Mouse (Mus musculus) gastrocnemius, postnatal 14 days (tissue): ENCODE measurements at regions not wholly inside any gene's neighbourhood (a gene's known extent, or its start where the extent isn't known, plus 50 kb on each side); places are given as distances from the start of the nearest gene placed in this dataset.

Source experiments
- DNase-seq: peaks from one replicate; pipeline ENCODE4 v3.0.0; 2021; ENCODE audit warnings: mixed read lengths
- intact Hi-C: fragments of 180-260 bp; cut with DNase I; formaldehyde crosslinking; loops from one replicate; pipeline ENCODE4 v1.15.1; 2025; ENCODE audit warnings: low total_unique reads

DNA sequence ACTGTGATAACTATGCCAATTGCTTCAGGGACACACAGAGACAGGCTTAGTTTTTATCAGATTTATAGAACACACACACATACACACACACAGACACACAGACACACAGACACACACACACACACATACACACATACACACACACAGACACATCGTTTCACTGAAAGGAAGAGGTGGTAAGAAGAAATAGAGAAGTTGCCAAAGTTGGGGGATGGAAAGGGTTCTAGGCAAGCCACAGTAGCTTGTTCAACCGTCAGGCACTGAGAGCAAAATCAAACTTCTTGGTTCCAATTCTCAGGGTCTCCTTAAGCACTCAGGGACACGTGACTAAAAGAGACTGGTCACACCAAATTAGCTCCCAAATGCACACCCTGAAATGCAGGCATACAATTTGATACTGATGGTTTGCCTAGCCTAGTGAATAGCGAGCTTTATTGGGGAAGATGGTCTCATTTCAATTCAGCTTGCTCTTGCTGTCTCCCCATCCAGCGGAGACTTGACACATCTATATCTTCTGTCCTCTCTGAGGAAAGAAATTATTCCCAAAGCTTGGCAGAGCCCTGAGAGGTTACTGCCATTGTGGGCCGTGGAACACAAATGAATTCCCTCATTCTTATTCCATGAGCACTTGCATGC is 84.7 kb upstream of the Zfp366 start:
- intact Hi-C loops, result loop anchor here (10.0 kb wide), 1 partner anchor 225 kb away; no protein-coding TSS in a partner anchor
- DNase-seq, result no peak

DNA sequence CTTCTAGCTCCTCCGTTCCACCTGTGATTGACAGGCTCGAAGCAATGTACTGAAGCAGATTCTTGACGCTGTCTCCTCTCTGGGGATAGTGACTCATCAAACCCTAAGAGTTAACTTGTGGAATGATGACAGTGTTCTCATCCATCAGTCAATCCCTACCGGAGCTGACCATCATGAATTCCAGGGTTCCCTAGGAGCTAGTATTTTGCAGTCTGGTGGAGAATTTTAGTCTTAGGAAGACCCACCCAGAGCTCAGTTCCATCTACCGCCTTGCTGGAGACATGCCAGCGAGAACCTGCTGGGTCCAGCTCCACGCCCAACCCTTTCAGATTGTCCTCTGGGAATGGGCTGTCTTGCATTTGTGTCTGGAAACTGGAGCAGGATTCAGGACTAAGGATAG is 85.4 kb upstream of the Zfp366 start:
- peak; percentile 37 for DNase-seq
- intact Hi-C loops, result loop anchor here (10.0 kb wide), 1 partner anchor 224 kb away; no protein-coding TSS in a partner anchor

DNA sequence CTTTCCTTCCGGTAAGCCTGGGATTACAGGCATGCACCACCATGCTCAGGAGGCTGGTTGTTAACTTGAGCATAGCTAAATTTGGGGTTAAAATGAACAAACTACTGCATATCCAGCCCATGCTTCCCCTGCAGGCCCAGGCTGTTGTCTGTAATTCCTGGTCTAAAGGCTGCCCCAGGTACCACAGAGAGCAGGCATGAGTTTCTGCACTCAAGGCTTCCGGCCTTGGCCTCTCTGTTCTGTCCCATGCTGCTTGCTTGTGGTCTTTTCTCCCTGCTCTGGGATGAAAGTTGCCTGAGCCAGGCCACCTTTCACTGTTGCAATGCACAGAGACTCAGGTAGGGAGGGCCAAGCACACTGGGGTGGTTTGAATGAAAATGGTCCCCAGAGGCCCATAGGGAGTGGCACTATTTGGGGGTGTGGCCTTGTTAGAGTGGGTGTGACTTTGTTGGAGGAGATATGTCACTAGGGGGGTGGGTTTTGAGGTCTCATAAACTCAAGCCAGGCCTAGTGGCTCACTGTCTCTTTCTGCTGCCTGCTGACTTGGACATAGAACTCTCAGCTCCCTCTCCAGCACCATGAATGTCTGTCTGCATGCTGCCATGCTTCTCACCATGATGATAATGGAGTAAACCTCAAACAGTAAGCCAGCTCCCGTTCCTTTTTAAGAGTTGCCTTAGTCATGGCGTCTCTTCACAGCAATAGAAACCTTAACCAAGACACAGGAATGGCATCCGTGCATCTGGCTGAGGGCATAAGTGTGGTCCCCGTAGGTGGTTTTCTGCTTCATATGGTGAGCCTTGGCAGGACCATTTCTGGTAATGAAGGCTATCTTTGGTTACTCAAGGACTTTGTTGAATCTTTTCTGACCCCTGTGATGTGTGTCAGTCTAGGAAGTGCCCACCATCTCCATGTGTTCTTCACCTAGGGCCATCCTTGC is 86.7 kb upstream of the Zfp366 start:
- no peak for DNase-seq
- intact Hi-C loops, result loop anchor here (10.0 kb wide), 1 partner anchor 223 kb away; no protein-coding TSS in a partner anchor

DNA sequence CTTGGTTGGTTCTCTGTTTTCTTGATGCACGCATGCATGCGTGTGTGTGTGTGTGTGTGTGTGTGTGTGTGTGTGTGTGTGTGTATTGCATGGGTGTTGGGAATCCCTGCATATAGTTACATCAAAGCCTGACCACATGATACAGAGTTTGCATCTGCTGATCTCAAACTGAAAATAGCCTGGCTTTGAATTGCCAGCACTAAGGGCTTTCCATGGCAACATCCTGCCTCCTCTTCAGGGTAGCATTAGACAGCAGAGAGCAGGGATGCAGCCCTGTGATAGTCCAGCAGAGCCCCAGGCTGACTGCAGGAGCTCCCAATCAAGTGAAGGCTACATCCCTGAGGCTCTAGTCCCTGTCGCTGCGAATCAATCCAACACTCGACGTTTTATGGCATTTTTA is 87.8 kb upstream of the Zfp366 start:
- intact Hi-C loops, result loop anchor here (10.0 kb wide), 1 partner anchor 222 kb away; no protein-coding TSS in a partner anchor
- DNase-seq, result no peak

DNA sequence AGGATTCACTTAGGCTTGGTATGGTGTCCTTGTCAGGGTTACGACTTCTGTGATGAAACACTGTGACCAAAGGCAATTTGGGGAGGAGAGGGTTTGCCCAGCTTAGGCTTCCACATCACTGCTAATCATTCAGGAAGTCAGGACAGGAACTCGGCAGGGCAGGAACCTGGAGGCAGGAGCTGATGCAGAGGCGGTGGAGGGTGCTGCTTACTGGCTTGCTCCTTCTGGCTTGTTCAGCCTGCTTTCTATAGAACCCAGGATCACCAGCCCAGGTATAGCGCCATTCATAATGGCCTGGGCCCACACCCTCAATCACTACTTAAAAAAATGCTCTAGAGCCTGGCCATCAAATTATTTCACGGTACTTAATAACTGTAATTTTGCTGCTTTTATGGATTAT is 89.6 kb upstream of the Zfp366 start:
- intact Hi-C loops, result loop anchor here (10.0 kb wide), 1 partner anchor 220 kb away; no protein-coding TSS in a partner anchor
- no peak for DNase-seq

DNA sequence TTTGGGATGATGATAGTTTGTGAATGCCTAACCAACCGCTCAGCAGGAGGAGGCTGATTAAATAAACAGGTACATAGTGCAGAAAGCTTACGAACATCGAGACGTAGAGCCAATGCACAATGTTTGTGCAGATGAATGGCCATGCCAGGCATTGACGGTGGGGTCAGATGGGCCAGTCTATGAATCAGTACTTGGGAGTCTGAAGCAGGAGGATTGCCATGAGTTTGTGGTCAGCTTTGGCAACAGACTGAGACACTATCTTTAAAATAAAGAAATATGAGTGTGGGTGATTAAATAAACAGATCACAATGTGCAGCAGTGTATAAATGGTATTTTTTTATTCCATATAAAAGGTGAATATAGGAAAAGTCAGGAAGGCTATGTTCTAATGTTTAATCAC is 90.4 kb upstream of the Zfp366 start:
- DNase-seq, result no peak
- intact Hi-C loops, result loop anchor here (10.0 kb wide), 1 partner anchor 219 kb away; no protein-coding TSS in a partner anchor

DNA sequence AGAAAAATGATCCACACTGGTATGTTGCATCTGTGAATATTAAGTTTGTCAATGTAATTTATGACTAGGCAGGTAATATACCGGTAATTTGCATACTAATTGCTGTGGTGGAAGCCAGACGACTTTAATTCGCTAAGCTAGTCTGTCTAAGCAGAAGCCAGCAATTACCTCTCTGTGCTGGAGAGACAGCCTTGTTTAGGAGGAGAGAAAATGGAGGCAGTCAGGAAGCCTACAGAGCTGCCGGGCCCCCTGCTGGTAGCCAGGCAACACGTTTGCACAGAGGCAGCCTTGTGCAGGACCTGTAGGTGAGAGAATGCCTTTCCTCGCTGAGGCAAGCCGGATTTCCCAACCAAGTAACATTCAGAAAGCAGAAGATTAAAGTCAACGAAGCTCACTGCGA is 91.4 kb upstream of the Zfp366 start:
- DNase-seq, result peak; percentile 79
- intact Hi-C loops, result loop anchor here (10.0 kb wide), 1 partner anchor 218 kb away; no protein-coding TSS in a partner anchor

DNA sequence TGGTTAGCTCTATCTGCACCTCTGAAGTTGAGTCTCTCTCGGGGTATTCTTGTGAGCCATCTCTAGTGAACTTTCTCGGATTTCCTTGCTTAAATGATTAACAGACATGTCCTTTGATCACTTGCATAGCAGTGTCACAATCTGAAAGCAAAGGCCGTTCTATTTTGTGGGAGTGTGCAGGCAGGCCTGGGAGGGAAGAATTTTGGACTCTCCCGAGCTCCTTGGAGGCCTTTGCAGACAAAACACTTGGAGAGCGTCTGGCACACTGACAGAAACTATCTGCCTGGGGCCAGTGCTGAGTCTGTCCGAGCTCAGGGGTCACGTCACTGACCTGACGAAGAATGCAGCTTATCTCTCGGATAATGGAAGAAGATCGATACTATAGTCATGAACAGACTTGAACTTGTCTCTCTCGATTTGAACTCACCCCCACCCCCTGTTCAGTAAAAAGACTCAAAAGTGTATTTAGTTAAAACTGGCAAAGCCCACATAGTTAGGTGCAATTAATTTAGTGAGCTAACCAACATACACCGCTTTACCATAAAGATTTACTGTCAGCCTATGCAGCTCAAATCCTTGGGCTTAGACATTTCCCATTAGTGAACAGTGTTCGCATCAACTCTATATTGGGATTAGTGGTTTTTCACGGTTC is 92.2 kb upstream of the Zfp366 start:
- DNase-seq, result peak; percentile 46
- intact Hi-C loops, result loop anchor here (10.0 kb wide), 1 partner anchor 218 kb away; no protein-coding TSS in a partner anchor

DNA sequence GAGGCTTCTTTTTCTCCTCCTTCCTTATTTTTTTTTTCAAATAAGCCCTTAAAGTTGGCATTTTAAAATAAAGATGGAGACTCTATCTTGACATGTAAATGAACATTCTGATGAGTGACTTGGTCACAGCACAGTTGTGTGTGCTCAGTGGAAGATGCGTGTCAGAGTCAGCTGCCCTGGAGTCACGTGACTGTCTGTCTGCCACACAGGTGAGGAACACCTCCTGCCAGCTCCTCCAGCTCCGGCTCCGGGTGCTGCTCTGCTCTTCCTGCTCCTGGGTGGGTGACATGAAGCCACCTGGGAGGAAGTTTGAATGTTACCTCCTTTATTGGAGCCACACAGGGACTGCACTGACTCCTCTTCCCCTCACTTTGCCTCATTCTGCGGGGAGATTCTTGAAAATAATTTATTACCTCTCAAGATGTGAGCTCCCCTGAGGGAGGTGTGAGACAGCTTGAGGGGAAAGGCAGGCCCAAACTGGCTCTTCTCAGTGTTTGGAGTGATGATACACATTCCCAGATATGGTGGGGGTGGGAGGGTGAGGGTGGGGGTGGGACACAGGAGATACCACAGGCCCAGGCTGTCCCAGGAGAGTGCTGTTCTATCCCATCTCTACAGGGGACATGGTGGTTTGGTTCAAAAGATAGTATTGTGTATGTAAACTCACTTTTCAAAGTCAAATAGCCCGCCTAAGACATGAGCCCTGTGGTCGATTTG is 92.9 kb upstream of the Zfp366 start:
- intact Hi-C loops, result loop anchor here (10.0 kb wide), 1 partner anchor 217 kb away; no protein-coding TSS in a partner anchor
- no peak for DNase-seq

DNA sequence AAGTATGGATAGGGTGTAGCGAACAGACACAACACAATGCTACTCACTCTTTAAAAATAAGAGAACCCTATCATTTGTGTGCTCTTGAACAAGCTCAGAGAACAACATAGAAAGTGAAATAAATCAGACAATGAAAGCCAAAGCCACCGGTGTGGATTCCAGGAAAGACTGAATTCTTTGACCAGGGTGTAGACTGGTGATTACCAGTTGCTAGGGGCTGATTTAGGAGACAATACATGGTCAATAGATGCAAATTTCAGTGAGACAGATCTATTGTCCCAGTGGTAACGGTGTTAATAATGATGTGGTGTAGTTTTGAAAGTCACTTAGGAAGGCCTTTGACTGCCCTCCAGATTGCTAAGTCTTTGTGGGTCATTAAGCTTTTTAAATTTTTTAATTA is 94.3 kb upstream of the Zfp366 start:
- intact Hi-C loops, result loop anchor here (10.0 kb wide), 1 partner anchor 216 kb away; no protein-coding TSS in a partner anchor
- DNase-seq, result no peak

DNA sequence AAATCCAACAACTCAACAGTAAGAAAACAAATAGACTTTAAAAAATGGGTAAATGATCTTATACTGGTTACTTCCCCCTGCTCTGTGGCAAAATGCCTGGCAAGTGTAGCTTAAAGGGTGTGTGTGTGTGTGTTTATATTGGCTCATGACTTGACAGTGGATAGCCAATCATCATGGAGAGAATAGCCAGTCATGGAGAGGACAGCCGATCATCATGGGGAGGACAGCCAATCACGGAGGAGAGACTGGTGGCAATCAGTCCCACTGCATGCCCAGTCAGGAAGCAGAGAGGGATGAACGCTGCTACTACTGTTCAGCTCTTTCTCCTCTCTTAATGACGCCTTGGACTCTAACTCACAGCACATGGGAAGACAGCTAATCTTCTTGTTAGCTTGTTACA is 96.3 kb upstream of the Zfp366 start:
- intact Hi-C loops, result no loop called here
- DNase-seq, result no peak

DNA sequence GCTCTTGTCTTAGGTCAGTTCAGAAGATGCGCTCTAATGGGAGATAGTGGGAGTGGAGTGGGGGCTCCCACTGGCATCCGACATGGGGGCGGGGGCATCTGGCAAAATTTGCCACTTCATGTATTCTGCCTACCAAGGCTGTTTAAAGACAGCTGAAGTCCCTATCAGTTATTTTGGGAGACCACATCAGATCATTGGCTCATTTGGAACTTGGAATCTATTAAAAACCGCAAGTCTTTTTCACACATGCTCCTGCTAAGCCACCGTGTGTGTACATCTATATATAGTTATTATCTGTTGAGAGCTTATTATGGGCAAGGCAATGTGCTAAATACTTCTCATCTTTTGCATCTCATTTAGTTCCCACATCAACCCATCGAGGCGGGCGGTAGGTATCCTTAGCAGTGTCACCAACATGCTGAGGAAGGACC is 95.0 kb upstream of the 1700024P04Rik start:
- intact Hi-C loops, result no loop called here
- DNase-seq, result no peak

DNA sequence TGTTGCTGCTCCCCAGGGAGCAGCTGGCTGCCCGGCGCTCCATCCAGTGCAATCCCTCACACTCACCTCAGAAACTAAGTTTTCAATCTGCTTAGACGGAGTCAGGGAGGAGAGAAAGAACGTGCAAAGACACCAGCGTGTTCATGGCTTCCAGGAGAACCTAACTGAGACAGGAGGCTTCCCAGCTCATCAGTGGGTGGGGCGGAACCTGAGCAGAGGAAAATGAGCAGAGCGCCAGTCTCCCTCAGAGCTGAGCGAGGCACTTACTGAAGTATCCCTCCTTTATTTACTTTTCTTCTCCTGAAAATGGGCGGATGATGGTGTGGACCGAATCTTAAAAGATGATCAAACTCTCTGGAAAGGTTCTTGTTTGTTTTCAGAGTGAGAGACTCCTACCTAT is 94.3 kb upstream of the 1700024P04Rik start:
- no peak for DNase-seq
- intact Hi-C loops, result no loop called here

DNA sequence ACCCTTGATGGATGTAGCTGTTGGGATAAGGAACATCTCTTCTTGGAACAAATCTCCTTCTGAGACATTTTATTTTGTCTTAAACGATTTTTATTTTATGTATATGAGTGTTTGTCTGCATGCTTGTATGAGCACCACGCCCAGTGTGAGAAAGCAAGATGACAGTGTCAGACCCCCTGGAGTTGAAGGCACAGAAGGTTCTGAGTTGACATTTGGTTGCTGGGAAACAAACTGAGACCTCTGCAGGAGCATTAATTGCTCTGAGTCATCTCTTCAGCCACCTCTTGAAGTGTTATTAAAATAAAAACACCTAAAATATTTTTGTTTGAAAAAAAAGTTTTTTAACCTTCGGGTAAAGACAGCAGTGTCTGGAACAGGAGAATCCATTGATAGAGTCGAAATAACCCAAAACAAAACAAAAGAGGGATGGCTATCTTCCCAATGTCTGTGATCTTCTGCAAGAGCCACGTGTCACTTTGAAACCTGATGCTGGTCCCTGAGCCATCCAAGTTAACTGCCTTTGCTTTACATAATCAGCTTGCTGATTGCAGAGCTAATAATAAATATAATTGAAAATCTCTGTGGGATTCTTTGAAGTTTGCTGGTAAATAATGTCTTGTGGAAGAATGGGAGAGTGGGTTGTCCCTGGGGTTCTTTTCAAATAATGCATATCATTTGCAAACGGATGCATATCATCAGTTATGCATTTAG is 92.8 kb upstream of the 1700024P04Rik start:
- intact Hi-C loops, result no loop called here
- no peak for DNase-seq

DNA sequence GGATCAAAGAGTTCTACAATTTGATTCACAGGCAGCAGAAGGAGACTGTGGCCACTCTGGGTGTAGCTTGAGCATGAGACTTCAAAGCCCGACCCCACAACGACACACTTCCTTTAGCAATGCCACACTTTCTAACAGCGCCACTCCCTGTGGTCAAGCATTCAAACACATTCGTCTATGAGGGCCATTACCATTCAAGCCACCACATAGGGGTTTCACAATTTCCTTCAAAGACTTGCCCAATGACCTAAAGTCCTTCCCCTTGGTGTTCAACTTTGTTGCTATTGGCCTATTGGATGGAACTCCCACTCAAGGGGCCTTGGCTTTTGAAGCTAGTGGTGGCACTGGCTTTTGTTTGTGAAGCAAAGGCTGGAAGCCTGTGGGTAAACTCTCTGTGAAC is 91.1 kb upstream of the 1700024P04Rik start:
- DNase-seq, result no peak

DNA sequence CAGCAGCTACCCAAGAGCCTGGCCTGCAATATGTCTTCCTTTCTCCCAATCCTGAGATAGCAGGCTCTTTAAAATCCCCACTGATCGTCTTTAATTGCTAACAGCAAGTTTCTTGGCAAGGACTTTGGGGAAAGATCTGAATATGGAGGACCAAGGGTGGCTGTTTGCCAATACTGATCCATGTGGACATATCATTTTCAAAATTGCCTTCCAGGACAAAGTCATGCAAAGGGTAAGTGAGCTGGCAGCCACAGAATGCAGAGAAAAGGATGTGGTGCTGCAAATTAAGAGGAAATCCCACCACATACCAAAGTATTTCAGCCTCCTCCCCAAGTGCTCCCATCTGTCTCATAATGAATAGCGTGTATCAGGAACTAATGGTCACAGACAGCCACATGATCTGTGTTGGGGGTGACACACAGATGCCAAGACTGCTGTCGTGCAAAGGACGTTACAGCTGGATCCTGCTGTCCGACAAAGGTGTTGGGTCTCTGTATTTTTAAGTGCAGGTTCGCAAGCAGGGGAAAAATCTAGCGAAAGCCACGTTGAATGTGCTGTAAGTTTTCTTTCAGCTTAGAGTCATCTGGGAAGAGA is 87.6 kb upstream of the 1700024P04Rik start:
- intact Hi-C loops, result no loop called here
- DNase-seq, result no peak

More for the DNA sequence above, 91.1 kb upstream of the 1700024P04Rik start:
- intact Hi-C loops, result no loop called here

DNA sequence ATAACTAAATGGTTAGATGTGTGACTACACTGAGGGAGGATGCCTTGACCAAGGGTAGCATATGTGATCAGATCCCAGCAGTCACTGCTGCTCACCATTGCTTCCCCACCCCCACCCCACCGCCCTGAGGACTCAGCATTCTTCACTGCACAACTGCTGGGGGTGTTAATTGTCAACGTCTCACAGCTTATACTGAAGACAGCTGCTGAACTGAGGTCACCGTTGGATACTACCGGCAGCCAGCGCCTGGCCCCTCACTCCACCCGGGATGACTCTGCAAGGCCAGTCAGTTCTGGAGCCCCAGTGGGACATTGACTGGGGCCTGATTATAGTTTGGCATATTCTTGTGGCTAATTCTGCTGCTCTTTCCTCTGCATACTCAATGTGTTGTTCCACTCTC is 87.0 kb upstream of the 1700024P04Rik start:
- peak; percentile 70 for DNase-seq
- intact Hi-C loops, result no loop called here

DNA sequence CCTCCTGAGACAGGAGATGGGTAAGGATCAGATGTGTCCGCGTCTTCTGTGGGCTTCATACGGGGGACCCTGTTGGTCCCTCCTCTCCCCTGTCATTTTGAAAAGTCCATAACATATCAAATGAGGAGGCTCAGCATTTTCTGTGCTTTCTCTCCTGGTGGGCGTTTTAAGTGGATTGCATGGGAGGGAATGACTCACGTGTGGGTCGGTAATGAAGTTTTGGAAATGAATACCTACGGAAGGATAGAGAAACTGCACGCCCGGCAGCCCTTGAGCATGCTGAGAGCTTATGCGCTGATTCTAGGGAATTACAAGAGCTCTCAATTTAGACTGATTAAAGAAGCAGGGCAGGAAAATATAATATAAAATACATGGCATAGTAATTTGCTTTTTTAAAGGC is 85.4 kb upstream of the 1700024P04Rik start:
- intact Hi-C loops, result no loop called here
- DNase-seq, result no peak
